Mouse (Mus musculus) cerebellum, adult 11-12 months (tissue): ENCODE data around the gene Zfp423.

ENCODE experiments used
- DNase-seq: peaks from one replicate; pipeline ENCODE4 v3.0.0; 2022

The Zfp423 gene

GRCm38 (mm10) chr8:87662307-87662771 lies 297.1 kb downstream of the Zfp423 start:
- peak; percentile 58 for DNase-seq

- DNase-seq: no peak
Observed at GRCm38 (mm10) chr8:87660916-87661910, 298.2 kb downstream of the Zfp423 start.

- DNase-seq: no peak
Observed at GRCm38 (mm10) chr8:87660029-87660915, 299.1 kb downstream of the Zfp423 start.

- no peak for DNase-seq
Observed at GRCm38 (mm10) chr8:87657488-87657887, 301.9 kb downstream of the Zfp423 start.

- peak; percentile 65 for DNase-seq
Observed at GRCm38 (mm10) chr8:87656484-87657230, 302.7 kb downstream of the Zfp423 start.

GRCm38 (mm10) chr8:87655946-87656345 lies 303.4 kb downstream of the Zfp423 start:
- no peak for DNase-seq

- DNase-seq: no peak
Observed at GRCm38 (mm10) chr8:87647781-87648180, 311.6 kb downstream of the Zfp423 start.

- no peak for DNase-seq
Observed at GRCm38 (mm10) chr8:87645829-87646483, 313.4 kb downstream of the Zfp423 start.

- DNase-seq: peak; percentile 78
Observed at GRCm38 (mm10) chr8:87645371-87645770, 314.0 kb downstream of the Zfp423 start.

- DNase-seq: peak; percentile 41
Observed at GRCm38 (mm10) chr8:87640930-87641329, 318.5 kb downstream of the Zfp423 start.

- DNase-seq: no peak
Observed at GRCm38 (mm10) chr8:87636226-87636742, 323.1 kb downstream of the Zfp423 start.

GRCm38 (mm10) chr8:87631776-87632175 lies 327.6 kb downstream of the Zfp423 start:
- DNase-seq: no peak

GRCm38 (mm10) chr8:87629656-87630055 lies 329.7 kb downstream of the Zfp423 start:
- DNase-seq: no peak

- DNase-seq: peak; percentile 29
Observed at GRCm38 (mm10) chr8:87621181-87621580, 338.2 kb downstream of the Zfp423 start.

GRCm38 (mm10) chr8:87620225-87620624 lies 339.2 kb downstream of the Zfp423 start:
- DNase-seq: peak; percentile 78

- DNase-seq: no peak
Observed at GRCm38 (mm10) chr8:87619529-87619928, 339.9 kb downstream of the Zfp423 start.

- peak; percentile 75 for DNase-seq
Observed at GRCm38 (mm10) chr8:87619118-87619517, 340.3 kb downstream of the Zfp423 start.

- DNase-seq: no peak
Observed at GRCm38 (mm10) chr8:87613701-87614100, 345.7 kb downstream of the Zfp423 start.
